Mouse (Mus musculus): ENCODE data around the gene Bcas3.

GRCm38 (mm10) chr11:85712860-85713813 is 360.2 kb downstream of the Bcas3 start:
- TF ChIP-seq POLR2A (IDR thresholded peaks at IDR 0.05; ENCODE audit: insufficient read depth, low read length), result no peak
- TF ChIP-seq CTCF (IDR thresholded peaks at IDR 0.05; ENCODE audit: low read depth, low read length), result no peak
- no peak for TF ChIP-seq EP300 (IDR thresholded peaks at IDR 0.05; ENCODE audit: insufficient read depth, low read depth, low read length)
